Mouse (Mus musculus) retina, postnatal 1 day (tissue): ENCODE measurements around the gene Tmco5.
A peak's percentile ranks its signal among the peaks of the same experiment; 100 is the strongest.

ENCODE experiments used
- DNase-seq: peaks from one replicate; pipeline ENCODE4 v3.0.0-alpha.2; 2012

Gene Tmco5

GRCm38 (mm10) chr2:116878391-116878790 is at the start of gene Tmco5:
Tmco5 (plus strand) TSS chr2:116878691.
- DNase-seq: no peak

GRCm38 (mm10) chr2:116831863-116832262 is 46.6 kb upstream of the Tmco5 start:
- DNase-seq: no peak

GRCm38 (mm10) chr2:116837829-116838228 is 40.7 kb upstream of the Tmco5 start:
- no peak for DNase-seq

- peak; percentile 79 for DNase-seq
Observed at GRCm38 (mm10) chr2:116838538-116839197, 39.8 kb upstream of the Tmco5 start.

GRCm38 (mm10) chr2:116849980-116850636 is 28.4 kb upstream of the Tmco5 start:
- no peak for DNase-seq

- DNase-seq: no peak
Observed at GRCm38 (mm10) chr2:116851356-116851755, 27.1 kb upstream of the Tmco5 start.

GRCm38 (mm10) chr2:116852249-116852648 is 26.2 kb upstream of the Tmco5 start:
- DNase-seq: peak; percentile 10

GRCm38 (mm10) chr2:116858703-116859102 is 19.8 kb upstream of the Tmco5 start:
- no peak for DNase-seq

- peak; percentile 17 for DNase-seq
Observed at GRCm38 (mm10) chr2:116876955-116877615, 1.4 kb upstream of the Tmco5 start.

- no peak for DNase-seq
Observed at GRCm38 (mm10) chr2:116879730-116880129, 1.2 kb downstream of the Tmco5 start.

- DNase-seq: no peak
Observed at GRCm38 (mm10) chr2:116893316-116893987, 15.0 kb downstream of the Tmco5 start.

- DNase-seq: peak; percentile 89
Observed at GRCm38 (mm10) chr2:116893988-116894363, 15.5 kb downstream of the Tmco5 start.

GRCm38 (mm10) chr2:116899615-116900272 is 21.3 kb downstream of the Tmco5 start:
- DNase-seq: peak; percentile 86

- DNase-seq: no peak
Observed at GRCm38 (mm10) chr2:116900273-116900843, 21.9 kb downstream of the Tmco5 start.

- peak; percentile 27 for DNase-seq
Observed at GRCm38 (mm10) chr2:116908268-116908667, 29.8 kb downstream of the Tmco5 start.

- no peak for DNase-seq
Observed at GRCm38 (mm10) chr2:116912334-116913070, 34.0 kb downstream of the Tmco5 start.

GRCm38 (mm10) chr2:116913677-116914405 is 35.4 kb downstream of the Tmco5 start:
- DNase-seq: no peak

GRCm38 (mm10) chr2:116914636-116915035 is 36.1 kb downstream of the Tmco5 start:
- DNase-seq: no peak

- no peak for DNase-seq
Observed at GRCm38 (mm10) chr2:116918598-116918997, 40.1 kb downstream of the Tmco5 start.

GRCm38 (mm10) chr2:116922580-116923500 is 44.3 kb downstream of the Tmco5 start:
- no peak for DNase-seq
